Mouse (Mus musculus): ENCODE results near the gene Surf6.

Surf6 gene

GRCm38 (mm10) chr2:26902467-26903220 is at the start of gene Surf6:
Gene Surf6 (minus strand): TSS chr2:26902879.
- DNase-seq (ENCODE audit: low spot score): peak; percentile 98

GRCm38 (mm10) chr2:26952193-26952592 is 49.5 kb upstream of the Surf6 start:
- DNase-seq (ENCODE audit: low spot score): no peak

- DNase-seq (ENCODE audit: low spot score): no peak
Measured at GRCm38 (mm10) chr2:26951346-26951905, 48.7 kb upstream of the Surf6 start.

GRCm38 (mm10) chr2:26950411-26950810 is 47.7 kb upstream of the Surf6 start:
- DNase-seq (ENCODE audit: low spot score): no peak

- no peak for DNase-seq (ENCODE audit: low spot score)
Measured at GRCm38 (mm10) chr2:26943253-26943652, 40.6 kb upstream of the Surf6 start.

GRCm38 (mm10) chr2:26941539-26941938 is 38.9 kb upstream of the Surf6 start:
- no peak for DNase-seq (ENCODE audit: low spot score)

GRCm38 (mm10) chr2:26936425-26936824 is 33.7 kb upstream of the Surf6 start:
- no peak for DNase-seq (ENCODE audit: low spot score)

- DNase-seq (ENCODE audit: low spot score): no peak
Measured at GRCm38 (mm10) chr2:26935286-26935685, 32.6 kb upstream of the Surf6 start.

- DNase-seq (ENCODE audit: low spot score): peak; percentile 96
Measured at GRCm38 (mm10) chr2:26933304-26934055, 30.8 kb upstream of the Surf6 start, which contains the start of the genes Surf4 and Stkld1. Gene Surf4 (minus strand): TSS chr2:26933928. Gene Stkld1 (plus strand): TSS chr2:26934047.

GRCm38 (mm10) chr2:26932473-26933303 is 30.0 kb upstream of the Surf6 start:
- peak; percentile 22 for DNase-seq (ENCODE audit: low spot score)

GRCm38 (mm10) chr2:26930390-26930789 is 27.7 kb upstream of the Surf6 start:
- DNase-seq (ENCODE audit: low spot score): peak; percentile 79

GRCm38 (mm10) chr2:26927745-26928476 is 25.2 kb upstream of the Surf6 start:
- DNase-seq (ENCODE audit: low spot score): no peak

- no peak for DNase-seq (ENCODE audit: low spot score)
Measured at GRCm38 (mm10) chr2:26921784-26922183, 19.1 kb upstream of the Surf6 start.

- no peak for DNase-seq (ENCODE audit: low spot score)
Measured at GRCm38 (mm10) chr2:26920190-26920855, 17.6 kb upstream of the Surf6 start.

GRCm38 (mm10) chr2:26919684-26920083 is 17.0 kb upstream of the Surf6 start:
- no peak for DNase-seq (ENCODE audit: low spot score)

- DNase-seq (ENCODE audit: low spot score): no peak
Measured at GRCm38 (mm10) chr2:26916738-26917137, 14.1 kb upstream of the Surf6 start.

GRCm38 (mm10) chr2:26915927-26916728 is 13.4 kb upstream of the Surf6 start, which contains the start of the genes Surf2 and Surf1:
Gene Surf2 (plus strand): TSS chr2:26916367.
Gene Surf1 (minus strand): TSS chr2:26916530.
- DNase-seq (ENCODE audit: low spot score): peak; percentile 91

GRCm38 (mm10) chr2:26914148-26914941 is 11.7 kb upstream of the Surf6 start:
- DNase-seq (ENCODE audit: low spot score): no peak

Measured in embryo, embryonic 10 days (tissue).